Mouse (Mus musculus) heart, embryonic 11.5 days (tissue): Measurements from ENCODE around the gene Kirrel3. TPM values are rescaled to one million over a fixed set of nuclear protein-coding genes. Genes with fewer than 3 reads are reported as not detected.

Source experiments
- ATAC-seq: fragments of 200-750 bp; cut with Nextera tagmentation; replicated peaks from 2 replicates; pipeline ENCODE4 v1.8.0; 2017; ENCODE audit warnings: moderate library complexity; ENCODE audit not compliant: insufficient number of reproducible peaks, low FRiP score, low TSS enrichment
- H3K27ac ChIP-seq: fragments of 300-500 bp; sonication (generic); 2 replicates; pipeline ENCODE4 v1.5.1; 2014; ENCODE audit warnings: mild to moderate bottlenecking, low read depth, low read length
- H3K27me3 ChIP-seq: fragments of 300-500 bp; sonication (generic); 2 replicates; pipeline ENCODE4 v1.6.1; 2014; ENCODE audit warnings: mild to moderate bottlenecking, low read length, mixed read lengths; ENCODE audit not compliant: control insufficient read depth, insufficient read depth
- H3K36me3 ChIP-seq: fragments of 300-500 bp; sonication (generic); 2 replicates; pipeline ENCODE4 v1.6.1; 2014; ENCODE audit warnings: mild to moderate bottlenecking, low read length, moderate library complexity, mixed read lengths; ENCODE audit not compliant: control insufficient read depth, insufficient read depth
- H3K4me1 ChIP-seq: fragments of 300-500 bp; sonication (generic); 2 replicates; pipeline ENCODE4 v1.6.1; 2014; ENCODE audit warnings: low read length; ENCODE audit not compliant: control insufficient read depth, insufficient read depth
- H3K4me2 ChIP-seq: fragments of 300-500 bp; sonication (generic); 2 replicates; pipeline ENCODE4 v1.6.1; 2014; ENCODE audit warnings: mild to moderate bottlenecking, moderate library complexity
- H3K4me3 ChIP-seq: fragments of 300-500 bp; sonication (generic); 2 replicates; pipeline ENCODE4 v1.5.1; 2014; ENCODE audit warnings: low read depth, low read length
- H3K9ac ChIP-seq: fragments of 300-500 bp; sonication (generic); 2 replicates; pipeline ENCODE4 v1.6.1; 2014; ENCODE audit warnings: mild to moderate bottlenecking, low read depth, low read length, moderate library complexity
- H3K9me3 ChIP-seq: fragments of 300-500 bp; sonication (generic); replicated peaks from 2 replicates; pipeline ENCODE4 v1.6.1; 2016; ENCODE audit warnings: low read length; ENCODE audit not compliant: control insufficient read depth
- WGBS: fragments of 180-500 bp; shearing (Covaris S2); extraction: QIAGEN DNeasy Blood & Tissue Kit; methylation state at CpG from one replicate; pipeline ENCODE4 v1.1.7; 2014; ENCODE audit not compliant: insufficient replicate concordance; 5-methylcytosine and 5-hydroxymethylcytosine counted together
- polyA plus RNA-seq: library from polyadenylated mRNA; unstranded; fragments of >200 nt; fragmentation: Nextera tagmentation; extraction: Ambion mirVana; gene quantifications from 2 replicates; pipeline ENCODE4 v1.2.1, GENCODE M21; 2014

Kirrel3 gene
- polyA plus RNA-seq, 1 experiment from 2014 or later = 1.0 TPM

DNA sequence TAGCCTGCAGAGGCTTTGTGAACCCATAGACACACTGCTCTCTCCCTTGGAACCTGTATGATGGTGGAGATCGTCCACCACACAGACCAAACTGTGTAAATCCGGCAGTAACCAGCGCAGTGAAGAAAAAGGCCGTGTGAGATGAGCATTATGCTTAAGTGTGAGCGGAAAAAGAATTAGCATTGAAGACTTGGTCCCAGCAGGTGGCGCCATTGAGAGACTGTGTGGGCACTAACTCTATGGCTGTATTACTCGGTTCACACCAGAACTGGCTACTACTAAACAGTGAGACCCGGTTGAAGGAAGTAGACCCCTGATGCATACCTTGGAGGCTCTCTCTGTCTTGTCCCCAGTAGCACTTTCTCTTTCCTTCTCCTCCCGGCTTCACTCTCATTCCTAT lies 371.9 kb downstream of the Kirrel3 start:
- Histone ChIP-seq H3K27ac (no peak overlapping the region), H3K9me3 (peaks cover 3% of the 10 kb centered on the region; the same call in 1 of the 2 replicates), H3K4me3 (no peak overlapping the region), H3K27me3 (no peaks in the 10 kb centered on the region), H3K4me1 (no peaks in the 10 kb centered on the region), H3K4me2 (no peak overlapping the region), H3K9ac (no peak overlapping the region), H3K36me3 (no peaks in the 10 kb centered on the region)
- ATAC-seq = no peak
- 59% methylated on average over 9 of the region's 9 CpGs for WGBS

DNA sequence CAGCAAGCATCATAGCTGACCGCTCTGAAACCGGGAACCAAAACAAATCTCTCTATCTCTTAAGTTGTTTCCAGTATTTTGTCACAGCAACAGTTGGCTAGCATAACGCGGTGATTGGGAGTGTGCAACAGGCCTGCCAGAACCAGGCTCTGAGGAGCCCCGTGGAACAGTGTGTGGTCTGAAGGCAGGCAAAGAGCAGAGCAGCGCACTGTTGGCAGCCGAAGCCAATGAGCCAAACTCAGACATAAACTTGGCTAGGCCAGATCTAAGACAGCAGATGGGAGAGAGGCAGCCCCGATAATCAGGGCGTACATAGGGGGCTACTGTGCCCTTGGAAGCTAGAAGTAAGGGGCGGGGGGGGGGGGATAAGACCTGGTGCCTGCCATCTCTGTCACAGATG lies 372.4 kb downstream of the Kirrel3 start:
- H3K4me3 ChIP-seq = no peak overlapping the region
- H3K9ac ChIP-seq = no peak overlapping the region
- no peak overlapping the region for H3K4me2 ChIP-seq
- no peak overlapping the region for H3K27ac ChIP-seq
- WGBS = 86% methylated on average over 10 of the region's 10 CpGs
- H3K9me3 ChIP-seq = peaks cover 3% of the 10 kb centered on the region; the same call in 1 of the 2 replicates
- ATAC-seq = no peak
- no peaks in the 10 kb centered on the region for H3K4me1 ChIP-seq
- H3K36me3 ChIP-seq = no peaks in the 10 kb centered on the region
- no peaks in the 10 kb centered on the region for H3K27me3 ChIP-seq

DNA sequence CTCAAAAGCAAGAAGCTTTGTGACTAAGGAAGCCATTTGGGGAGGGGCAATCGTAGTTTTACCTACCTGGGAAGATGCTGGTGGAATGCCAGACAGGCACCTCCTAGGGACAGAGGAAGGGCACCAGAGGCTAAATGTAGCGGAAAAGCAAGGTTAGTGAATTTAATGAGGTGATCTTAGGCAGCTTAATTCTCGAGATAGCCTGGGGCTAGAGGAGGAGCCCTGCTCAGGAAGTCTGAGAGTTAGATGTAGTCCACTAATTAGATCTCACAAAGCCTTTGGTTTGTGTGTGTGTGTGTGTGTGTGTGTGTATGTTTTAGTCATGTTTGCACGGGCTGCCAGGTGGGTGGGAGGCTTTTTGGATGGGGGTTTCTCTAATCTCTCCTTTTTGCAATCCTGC lies 375.2 kb downstream of the Kirrel3 start:
- Histone ChIP-seq H3K36me3 (no peaks in the 10 kb centered on the region), H3K9ac (no peak overlapping the region), H3K27me3 (no peaks in the 10 kb centered on the region), H3K4me2 (no peak overlapping the region), H3K9me3 (peaks cover 3% of the 10 kb centered on the region; the same call in 1 of the 2 replicates), H3K4me1 (no peaks in the 10 kb centered on the region), H3K27ac (no peak overlapping the region), H3K4me3 (no peak overlapping the region)
- ATAC-seq = no peak
- WGBS = 35% methylated on average over 4 of the region's 4 CpGs

DNA sequence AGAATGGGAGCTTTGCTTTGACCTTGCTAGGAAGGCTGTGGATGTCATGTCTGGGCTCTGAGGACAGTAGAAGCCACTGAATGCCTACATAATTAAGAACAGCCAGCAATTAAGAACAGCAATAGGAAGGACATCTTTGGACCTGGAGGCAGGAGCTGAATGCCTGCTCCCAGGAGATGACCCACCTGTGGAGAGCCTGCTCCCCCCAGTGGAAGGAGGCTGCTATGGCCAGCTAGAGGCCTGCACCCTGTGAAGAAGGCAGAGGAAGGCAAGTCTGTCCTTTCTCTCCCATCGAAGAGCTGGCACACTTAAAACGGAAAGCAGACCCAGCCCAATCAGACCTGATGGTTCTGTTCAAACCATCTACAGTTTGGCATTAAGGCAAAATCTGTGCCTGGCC lies 376.1 kb downstream of the Kirrel3 start:
- Histone ChIP-seq H3K4me1 (no peaks in the 10 kb centered on the region), H3K9me3 (peaks cover 3% of the 10 kb centered on the region; the same call in 1 of the 2 replicates), H3K9ac (no peak overlapping the region), H3K27me3 (no peaks in the 10 kb centered on the region), H3K27ac (no peak overlapping the region), H3K4me3 (no peak overlapping the region), H3K36me3 (no peaks in the 10 kb centered on the region), H3K4me2 (no peak overlapping the region)
- ATAC-seq = no peak
- 36% methylated on average over 2 of the region's 2 CpGs for WGBS

DNA sequence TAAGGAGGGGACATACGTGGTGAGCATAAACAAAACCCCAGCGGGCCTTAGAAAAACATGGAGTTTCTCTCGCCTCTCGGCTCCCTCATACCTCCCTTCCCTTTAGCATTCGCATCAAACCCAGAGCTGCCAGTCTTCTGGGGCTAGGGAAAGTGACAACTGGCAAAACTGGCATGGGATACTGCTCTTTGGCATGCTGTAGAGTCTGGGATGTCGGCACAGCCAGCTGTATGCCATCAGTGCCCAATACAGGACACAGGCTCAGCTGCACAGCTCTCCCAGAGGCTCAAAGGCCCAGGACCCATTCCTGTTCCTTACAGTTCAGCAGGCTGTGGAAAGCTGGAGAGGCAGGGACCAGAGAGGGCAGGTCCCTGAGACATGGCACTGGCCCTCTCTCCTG lies 379.9 kb downstream of the Kirrel3 start:
- H3K27ac ChIP-seq = no peak overlapping the region
- H3K9me3 ChIP-seq = no peaks in the 10 kb centered on the region
- H3K4me3 ChIP-seq = no peak overlapping the region
- no peaks in the 10 kb centered on the region for H3K27me3 ChIP-seq
- H3K4me2 ChIP-seq = no peak overlapping the region
- H3K36me3 ChIP-seq = no peaks in the 10 kb centered on the region
- no peak for ATAC-seq
- WGBS = 74% methylated on average over 6 of the region's 6 CpGs
- no peak overlapping the region for H3K9ac ChIP-seq
- H3K4me1 ChIP-seq = no peaks in the 10 kb centered on the region

DNA sequence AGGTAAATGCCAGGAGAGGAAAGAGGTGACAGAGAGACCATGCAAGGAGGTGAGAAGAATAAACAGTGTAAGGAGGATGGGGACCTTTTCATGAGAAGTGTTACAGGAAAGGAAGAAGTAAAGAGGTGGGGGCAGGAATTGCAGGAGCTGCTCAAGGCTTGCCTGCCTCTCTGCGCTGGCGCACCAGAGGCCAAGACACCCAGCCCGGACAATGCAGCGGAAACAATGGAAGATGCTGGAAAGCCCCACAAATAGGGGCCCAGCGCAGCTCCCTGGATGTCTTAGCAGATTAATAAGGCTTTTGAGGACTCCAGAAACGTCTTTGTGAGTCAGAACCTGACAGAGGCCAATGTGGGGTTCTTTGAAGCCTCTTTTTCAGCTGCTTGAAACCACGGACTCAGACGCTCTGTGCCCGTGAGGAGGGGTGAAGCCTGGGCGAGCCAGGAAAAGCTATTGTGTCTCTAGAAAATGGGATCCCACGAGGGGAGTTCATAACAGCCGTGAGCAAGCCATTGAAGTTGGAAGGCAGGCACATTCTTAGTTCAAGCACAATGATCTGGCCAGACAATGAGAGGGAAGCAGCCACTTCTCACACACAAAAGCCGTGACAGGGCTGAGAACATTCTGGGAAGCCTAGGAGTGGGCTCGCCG lies 385.7 kb downstream of the Kirrel3 start:
- 65% methylated on average over 15 of the region's 15 CpGs for WGBS
- Histone ChIP-seq H3K27me3 (no peaks in the 10 kb centered on the region; the same call in 1 of the 2 replicates), H3K4me1 (no peaks in the 10 kb centered on the region), H3K9ac (no peak overlapping the region), H3K4me2 (no peak overlapping the region), H3K4me3 (no peak overlapping the region), H3K9me3 (no peaks in the 10 kb centered on the region), H3K27ac (no peak overlapping the region), H3K36me3 (no peaks in the 10 kb centered on the region)
- ATAC-seq = no peak

DNA sequence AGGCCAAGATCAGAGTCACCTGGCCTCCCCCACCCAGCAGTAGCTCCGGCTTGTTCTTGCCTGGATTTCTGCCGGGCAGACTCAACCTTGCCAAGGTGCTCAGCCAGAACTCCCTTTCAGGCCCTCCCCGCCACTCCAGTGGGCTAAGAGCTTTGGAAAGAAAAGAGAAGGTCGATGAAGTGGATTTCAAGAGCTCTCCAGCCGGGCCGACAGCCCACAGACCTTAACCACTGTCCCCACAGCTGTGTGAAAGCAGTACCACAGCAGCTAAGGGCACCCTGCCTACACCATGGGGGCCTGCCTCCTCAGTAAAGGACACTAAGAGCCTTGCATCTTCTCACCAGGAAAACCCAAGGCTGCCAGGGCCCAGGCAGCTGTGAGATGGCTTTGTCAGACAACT lies 389.5 kb downstream of the Kirrel3 start:
- Histone ChIP-seq H3K27me3 (no peaks in the 10 kb centered on the region; the same call in 1 of the 2 replicates), H3K36me3 (no peaks in the 10 kb centered on the region), H3K4me2 (no peak overlapping the region), H3K27ac (no peak overlapping the region), H3K9ac (no peak overlapping the region), H3K4me1 (no peaks in the 10 kb centered on the region), H3K4me3 (no peak overlapping the region), H3K9me3 (no peaks in the 10 kb centered on the region)
- no peak for ATAC-seq
- WGBS = 75% methylated on average over 6 of the region's 6 CpGs

DNA sequence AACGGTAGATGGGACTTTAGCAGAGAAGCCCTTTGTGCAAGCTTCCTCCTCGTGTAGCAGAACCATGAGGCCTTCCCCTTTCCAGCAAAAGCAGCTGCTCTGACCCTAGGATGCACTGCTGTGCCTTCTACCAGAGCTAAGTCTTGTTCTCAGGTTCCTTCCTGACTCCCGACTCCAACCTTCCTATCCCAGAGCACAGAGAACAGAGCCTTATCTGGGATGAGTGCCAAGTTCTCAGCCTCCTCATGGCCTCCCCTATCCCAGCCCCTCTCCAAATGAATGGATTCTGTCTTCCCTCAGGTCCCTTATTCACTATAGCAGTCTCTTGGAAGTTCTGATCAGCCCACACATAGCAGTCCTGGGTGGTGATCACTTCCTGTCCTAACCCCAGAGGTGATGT lies 391.5 kb downstream of the Kirrel3 start:
- Histone ChIP-seq H3K4me2 (no peak overlapping the region), H3K9ac (no peak overlapping the region), H3K27ac (no peak overlapping the region), H3K9me3 (no peaks in the 10 kb centered on the region), H3K27me3 (no peaks in the 10 kb centered on the region; the same call in 1 of the 2 replicates), H3K4me1 (no peaks in the 10 kb centered on the region), H3K36me3 (no peaks in the 10 kb centered on the region), H3K4me3 (no peak overlapping the region)
- ATAC-seq = no peak
- 70% methylated on average over 3 of the region's 3 CpGs for WGBS

DNA sequence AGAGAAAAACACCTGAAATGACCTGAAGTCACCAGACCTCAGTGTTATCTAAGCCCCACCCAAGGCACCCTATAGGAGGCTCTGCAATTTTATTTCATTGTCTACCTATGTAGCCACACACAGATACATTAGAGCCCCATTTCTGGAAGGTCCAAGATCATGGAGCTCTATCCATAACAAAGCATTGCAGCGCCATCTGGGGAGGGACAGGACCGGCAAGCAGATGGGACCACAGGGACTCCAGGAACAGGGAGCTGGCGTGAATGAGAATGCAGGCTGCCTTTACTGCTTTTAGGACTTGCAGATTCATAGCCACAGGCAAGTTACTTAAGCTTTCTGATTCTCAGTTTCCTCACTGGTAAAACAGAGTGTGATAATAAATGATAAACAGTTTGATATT lies 392.1 kb downstream of the Kirrel3 start:
- Histone ChIP-seq H3K27ac (no peak overlapping the region), H3K4me2 (no peak overlapping the region), H3K4me3 (no peak overlapping the region), H3K27me3 (no peaks in the 10 kb centered on the region), H3K36me3 (no peaks in the 10 kb centered on the region), H3K9ac (no peak overlapping the region), H3K4me1 (no peaks in the 10 kb centered on the region), H3K9me3 (no peaks in the 10 kb centered on the region)
- WGBS = 58% methylated on average over 3 of the region's 3 CpGs
- ATAC-seq = no peak
